Mouse (Mus musculus): ENCODE results near the gene Tbc1d22a.
A peak's percentile ranks its signal among the peaks of the same experiment; 100 is the strongest.
"Not testable (repeated sequence)": the region's sequence is repeated elsewhere in the genome, so short reads cannot be mapped to it uniquely, and the experiment has no call there.

Tbc1d22a gene

DNA sequence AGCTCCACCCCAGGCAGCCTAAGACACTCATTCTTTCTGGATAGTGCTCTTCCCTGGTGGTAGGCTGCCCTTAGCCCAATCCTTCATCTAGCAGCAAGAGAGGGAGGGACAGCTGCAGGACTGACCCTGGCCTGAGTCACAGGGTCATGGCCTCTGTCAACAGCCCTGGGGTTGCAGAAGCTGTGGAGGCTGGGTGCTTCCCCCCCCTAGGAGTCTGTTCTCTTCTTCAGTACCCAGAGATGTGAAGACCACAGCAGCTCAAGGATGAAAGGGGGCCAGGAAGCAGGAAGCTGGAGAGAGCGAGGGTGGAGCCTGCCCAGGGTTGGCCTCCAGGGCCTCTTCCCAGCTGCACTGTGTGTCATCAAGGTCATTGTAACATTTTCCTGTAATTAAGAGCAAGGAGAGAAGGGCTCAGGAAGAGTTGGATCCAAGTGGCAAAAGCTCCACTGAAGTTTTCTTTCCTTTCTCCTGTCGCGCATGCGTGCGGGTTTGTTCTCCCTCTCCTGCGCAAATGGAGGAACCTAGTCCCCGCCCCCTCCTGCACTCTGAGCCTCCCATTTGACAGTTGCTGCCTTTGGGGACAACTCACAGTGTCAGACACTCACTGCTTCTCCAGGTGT is 10.2 kb upstream of the Tbc1d22a start:
- no peak for DNase-seq (ENCODE audit: low spot score)

DNA sequence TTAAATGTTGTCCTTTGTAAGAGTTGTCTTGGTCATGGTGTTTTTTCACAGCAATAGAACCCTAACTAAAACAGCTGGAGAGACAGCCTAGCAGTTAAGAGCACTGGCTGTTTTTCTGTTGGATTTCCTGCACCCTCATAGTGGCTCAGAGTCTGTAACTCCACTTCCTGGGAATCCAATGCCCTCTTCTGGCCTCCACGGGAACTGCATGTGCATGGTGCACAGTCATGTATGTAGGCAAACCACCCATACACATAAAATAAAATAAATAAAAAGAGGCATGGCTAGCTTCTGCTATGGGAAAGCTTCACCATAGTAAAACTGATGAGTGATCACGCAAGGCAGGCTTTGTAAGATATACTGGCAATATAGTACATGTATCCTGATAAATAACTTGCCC is 9.0 kb upstream of the Tbc1d22a start:
- DNase-seq (ENCODE audit: low spot score): no peak

DNA sequence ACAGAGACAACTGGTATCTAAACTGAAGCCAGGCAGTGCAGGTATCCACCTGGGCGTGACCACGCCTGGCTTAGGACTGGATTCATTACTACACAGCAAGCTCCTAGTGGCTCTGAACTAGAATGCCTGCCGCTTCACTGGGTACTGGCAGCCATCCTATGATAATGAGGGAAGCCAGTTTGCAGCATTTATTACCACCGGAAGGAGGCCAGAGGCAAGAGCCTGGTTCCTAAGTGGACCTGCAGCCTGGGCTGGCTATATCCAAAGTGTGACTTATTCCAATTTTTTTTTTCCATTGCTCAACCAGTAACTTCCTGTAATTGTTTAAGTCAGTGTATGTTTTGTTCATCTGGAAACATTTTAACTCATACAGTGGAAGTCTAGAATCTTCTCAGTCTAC is 7.9 kb upstream of the Tbc1d22a start:
- DNase-seq (ENCODE audit: low spot score): peak; percentile 80

- not testable (repeated sequence) for DNase-seq (ENCODE audit: low spot score)
These were observed 2.1 kb upstream of the Tbc1d22a start for GRCm38 (mm10) chr15:86212193-86212592.

GRCm38 (mm10) chr15:86214549-86215201 is 416 bp downstream of the Tbc1d22a start:
- DNase-seq (ENCODE audit: low spot score): peak; percentile 41

- DNase-seq (ENCODE audit: low spot score): not testable (repeated sequence)
These were observed 2.4 kb downstream of the Tbc1d22a start for GRCm38 (mm10) chr15:86216641-86217040.

DNA sequence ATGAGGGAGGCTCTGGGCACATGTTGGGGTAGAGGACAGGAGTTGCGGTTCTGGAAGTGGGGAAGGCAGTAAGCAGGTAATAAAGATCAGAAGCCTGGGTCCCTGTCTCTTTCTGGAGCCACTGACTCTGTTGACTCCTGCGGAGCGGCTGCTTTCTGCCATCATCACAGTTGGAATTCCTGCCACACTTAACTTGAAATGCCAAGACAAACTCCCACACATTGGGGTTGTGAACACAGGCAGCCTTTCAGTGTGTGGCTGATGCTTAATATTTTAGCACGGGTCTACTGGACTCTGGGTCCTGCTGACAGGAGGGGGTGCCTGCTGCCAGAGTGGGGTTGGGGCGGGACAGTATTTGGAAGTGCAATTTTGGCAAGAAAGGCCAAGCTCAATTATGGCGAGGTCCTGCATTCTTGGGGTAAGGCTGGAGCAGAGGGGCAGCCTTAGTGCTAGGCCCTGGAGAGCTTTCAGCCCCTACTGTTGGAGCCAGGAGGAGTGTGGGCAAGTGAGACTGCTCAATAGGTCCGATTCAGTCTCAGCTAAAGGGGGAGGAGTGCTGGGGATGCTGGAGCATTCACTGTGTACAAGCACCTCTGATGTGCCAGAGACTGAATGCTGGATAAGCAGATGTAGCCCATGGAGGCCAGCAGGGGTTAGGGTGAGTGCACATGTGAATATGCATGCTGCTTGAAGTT is 5.4 kb downstream of the Tbc1d22a start:
- no peak for DNase-seq (ENCODE audit: low spot score)

GRCm38 (mm10) chr15:86220229-86220630 is 6.0 kb downstream of the Tbc1d22a start:
- no peak for DNase-seq (ENCODE audit: low spot score)

DNA sequence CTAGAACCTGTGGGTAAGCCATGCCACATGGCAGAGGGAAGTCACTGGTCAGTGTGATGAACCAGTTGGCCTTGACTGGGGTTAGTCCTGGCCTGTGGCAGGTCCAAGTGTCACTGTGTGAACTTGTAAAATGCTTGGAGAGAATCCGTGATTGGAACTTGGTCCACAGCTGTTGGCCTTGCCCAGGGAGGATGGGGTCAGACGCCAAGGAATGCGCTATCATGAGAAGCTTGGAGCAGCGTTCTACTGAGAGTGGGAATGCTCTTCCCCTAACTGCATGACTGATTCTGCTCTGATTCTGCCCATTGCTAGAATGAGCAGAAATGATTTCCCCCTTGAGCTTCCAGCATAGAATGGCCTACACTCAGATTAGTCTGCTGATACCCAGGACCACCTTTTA is 6.5 kb downstream of the Tbc1d22a start:
- DNase-seq (ENCODE audit: low spot score): no peak

DNA sequence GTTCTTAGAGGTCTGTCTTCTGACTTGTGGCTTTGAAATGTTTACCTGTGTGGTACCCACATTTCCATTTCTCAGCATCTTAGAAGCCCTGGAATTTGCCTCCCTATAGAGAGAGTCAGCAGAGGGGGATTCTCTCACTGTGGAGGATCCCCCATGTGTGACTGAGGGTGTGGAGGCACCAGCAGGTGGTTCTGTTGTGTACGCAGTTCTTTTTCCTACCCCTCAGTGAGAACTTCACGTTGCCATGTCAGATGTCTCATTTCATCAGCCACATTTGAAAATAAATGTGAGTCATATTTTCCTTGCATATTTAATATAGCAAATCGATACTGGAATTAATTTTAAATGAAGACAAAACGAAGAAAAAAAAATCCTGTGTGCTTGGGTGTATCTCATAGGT is 7.1 kb downstream of the Tbc1d22a start:
- DNase-seq (ENCODE audit: low spot score): no peak

- DNase-seq (ENCODE audit: low spot score): not testable (repeated sequence)
These were observed 7.6 kb downstream of the Tbc1d22a start for GRCm38 (mm10) chr15:86221901-86222300.

DNA sequence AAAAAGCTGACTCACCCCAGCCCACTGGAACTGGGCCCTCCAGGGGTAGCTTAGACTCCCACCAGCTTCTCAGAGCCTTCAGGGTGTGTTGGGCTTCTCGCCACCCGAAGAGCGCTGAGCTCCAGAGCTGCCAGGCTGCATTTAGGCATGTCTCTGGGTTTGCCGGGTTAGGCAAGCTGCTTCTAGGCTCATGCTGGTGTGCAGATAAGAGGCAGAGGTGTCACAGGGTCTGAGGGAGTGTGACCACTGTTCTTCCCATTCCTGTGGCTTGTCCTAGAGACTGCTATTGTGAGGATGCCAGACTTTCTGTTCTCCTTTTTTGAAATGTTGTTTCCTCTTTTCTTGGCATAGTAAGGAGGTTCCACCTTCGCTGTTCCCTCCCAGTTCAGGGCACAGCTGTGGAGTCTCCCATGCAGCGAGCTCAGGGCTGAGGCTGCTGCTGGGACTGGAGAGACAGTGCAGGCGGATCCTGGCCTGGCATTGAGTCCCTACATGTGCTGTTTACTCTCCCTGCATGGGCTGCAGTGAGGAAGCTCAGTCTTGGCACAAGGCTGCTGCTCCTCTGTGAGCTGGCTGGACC is 10.8 kb downstream of the Tbc1d22a start:
- DNase-seq (ENCODE audit: low spot score): no peak

DNA sequence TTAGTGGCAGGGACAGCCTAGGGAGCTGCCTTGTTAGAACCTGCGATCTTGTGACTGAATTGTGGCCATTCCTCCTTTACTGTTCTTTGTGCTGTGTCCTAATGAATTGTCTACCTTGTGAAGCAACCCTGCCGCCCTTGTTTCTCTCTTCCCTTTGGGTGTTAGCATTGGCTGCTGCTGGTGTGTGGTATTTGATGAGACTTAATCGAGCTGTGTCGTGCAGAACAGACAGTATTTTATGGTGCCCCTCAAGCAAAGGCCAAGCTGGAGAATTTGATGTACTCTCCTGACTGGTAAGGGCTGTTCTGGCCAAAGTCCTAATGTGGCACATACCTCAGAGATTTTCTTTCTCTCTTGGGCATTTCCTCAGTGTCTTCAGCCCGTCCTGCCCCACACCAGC is 12.0 kb downstream of the Tbc1d22a start:
- no peak for DNase-seq (ENCODE audit: low spot score)

GRCm38 (mm10) chr15:86226968-86227367 is 12.7 kb downstream of the Tbc1d22a start:
- DNase-seq (ENCODE audit: low spot score): no peak

GRCm38 (mm10) chr15:86228186-86228585 is 13.9 kb downstream of the Tbc1d22a start:
- peak; percentile 41 for DNase-seq (ENCODE audit: low spot score)

DNA sequence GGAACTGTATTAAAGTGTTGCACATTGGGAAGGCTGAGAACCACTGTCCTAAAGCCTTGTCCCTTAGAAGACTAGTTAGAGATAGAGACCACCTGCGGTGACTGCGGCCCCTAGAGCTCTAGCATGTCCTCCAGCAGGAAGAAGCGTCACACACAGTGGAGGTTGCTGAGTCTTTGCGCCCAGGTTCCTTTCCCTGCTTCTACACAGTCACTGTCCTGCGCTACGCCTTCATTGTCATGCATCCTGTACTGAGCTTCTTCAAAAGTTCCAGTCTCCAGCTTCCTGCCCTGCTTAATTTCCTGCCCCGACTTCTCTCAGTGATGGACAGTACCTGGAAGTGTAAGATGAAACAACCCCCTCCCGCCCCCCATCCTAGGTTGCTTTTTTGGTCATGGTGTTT is 14.8 kb downstream of the Tbc1d22a start:
- no peak for DNase-seq (ENCODE audit: low spot score)

DNA sequence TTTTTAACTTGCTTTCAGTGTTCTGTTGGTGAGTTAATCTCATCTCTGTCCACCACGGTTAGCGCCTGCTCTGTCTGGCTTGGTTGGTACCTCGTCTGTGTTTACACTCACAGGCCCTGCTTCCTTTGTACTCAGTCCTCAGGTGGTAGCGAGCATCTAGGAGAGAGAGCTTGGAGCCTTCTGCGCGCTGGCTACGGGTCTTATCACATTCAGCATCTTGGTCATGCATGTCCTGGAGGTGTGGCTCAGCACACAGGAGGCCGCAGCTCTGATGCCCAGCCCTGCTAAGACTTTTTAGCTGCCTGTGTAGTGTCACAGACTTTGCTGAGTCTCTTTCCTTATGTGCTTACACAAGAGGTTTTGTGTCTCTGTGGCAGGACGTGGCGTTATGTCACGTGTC is 15.4 kb downstream of the Tbc1d22a start:
- DNase-seq (ENCODE audit: low spot score): no peak

DNA sequence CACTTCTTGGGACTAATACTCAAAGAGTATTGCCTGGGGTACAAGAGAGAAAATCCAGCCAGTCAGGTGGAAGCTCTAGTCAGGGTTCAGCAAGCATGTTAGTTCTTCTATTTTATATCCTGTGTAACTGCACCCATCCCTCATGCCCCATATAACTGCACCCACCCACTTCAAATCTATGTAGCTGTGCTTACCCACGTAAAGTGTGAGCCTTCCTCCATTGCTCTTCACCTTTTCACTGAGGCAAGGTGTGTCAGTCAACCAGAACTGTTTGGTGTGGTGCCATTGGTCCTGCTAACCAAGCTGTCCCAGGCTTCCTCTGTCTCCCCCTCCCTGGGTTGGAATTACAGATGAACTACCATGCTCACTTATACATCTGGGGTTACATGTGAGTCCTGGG is 16.9 kb downstream of the Tbc1d22a start:
- no peak for DNase-seq (ENCODE audit: low spot score)

DNA sequence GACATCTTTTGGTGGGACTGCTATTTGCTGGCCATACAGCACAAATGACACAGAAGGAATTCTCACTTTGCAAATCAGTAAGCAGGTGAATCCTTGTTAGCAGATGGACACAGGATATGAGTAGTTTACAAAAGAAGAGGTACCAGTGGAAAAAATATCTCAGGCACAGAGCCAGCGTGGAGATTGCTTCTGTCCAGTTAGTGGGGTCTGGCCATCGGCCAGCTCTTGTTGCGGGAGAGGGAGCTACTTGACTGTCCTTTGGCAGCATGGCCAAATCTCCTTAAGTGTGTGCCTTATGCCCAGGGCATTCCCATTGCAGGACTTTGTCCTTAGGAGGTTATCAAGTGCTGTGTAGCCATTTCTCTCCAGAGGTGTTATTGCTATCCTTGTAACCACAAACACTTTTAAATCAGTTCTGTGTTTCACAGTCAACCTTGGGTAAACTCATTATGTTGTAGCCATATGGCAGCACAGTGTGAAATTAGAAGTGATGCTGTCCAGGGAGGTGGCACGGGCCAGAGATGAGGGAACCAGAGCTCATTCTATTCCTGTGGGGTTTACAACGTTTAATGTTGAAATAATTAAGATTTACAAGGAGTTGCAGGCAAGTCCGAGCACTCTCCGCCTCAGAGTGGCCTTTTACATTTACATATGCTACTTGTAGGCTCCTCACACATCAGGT is 17.7 kb downstream of the Tbc1d22a start:
- DNase-seq (ENCODE audit: low spot score): no peak

DNA sequence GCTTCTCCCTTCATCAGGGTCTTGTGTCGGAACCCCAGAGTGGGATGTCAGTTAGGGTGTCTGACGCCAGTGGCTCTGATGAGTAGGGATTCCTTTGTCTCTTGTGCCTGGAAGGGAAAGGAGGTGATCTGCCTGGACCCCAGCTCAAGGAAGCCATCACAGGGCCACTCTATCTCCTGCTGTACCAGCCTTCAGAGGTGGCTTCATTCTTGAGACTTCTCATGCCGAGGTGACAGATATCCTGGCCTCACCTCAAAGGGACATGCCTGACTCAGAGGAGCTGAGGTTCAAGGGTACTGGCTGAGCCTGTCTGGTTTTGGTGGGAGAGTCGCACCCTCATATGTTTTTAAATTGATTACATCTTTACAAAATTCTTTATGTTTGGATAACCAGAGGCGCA is 19.7 kb downstream of the Tbc1d22a start:
- DNase-seq (ENCODE audit: low spot score): no peak

GRCm38 (mm10) chr15:86234517-86235441 is 20.5 kb downstream of the Tbc1d22a start:
- no peak for DNase-seq (ENCODE audit: low spot score)

Measured in adipocyte (in vitro differentiated cells).